Mouse (Mus musculus) retina, postnatal 7 days (tissue): ENCODE measurements at regions not wholly inside any gene's neighbourhood (a gene's known extent, or its start where the extent isn't known, plus 50 kb on each side); places are given as distances from the start of the nearest gene placed in this dataset.

ENCODE experiments used
- DNase-seq: peaks from one replicate; pipeline ENCODE4 v3.0.0-alpha.2; 2012; ENCODE audit warnings: low read depth, low spot score

DNA sequence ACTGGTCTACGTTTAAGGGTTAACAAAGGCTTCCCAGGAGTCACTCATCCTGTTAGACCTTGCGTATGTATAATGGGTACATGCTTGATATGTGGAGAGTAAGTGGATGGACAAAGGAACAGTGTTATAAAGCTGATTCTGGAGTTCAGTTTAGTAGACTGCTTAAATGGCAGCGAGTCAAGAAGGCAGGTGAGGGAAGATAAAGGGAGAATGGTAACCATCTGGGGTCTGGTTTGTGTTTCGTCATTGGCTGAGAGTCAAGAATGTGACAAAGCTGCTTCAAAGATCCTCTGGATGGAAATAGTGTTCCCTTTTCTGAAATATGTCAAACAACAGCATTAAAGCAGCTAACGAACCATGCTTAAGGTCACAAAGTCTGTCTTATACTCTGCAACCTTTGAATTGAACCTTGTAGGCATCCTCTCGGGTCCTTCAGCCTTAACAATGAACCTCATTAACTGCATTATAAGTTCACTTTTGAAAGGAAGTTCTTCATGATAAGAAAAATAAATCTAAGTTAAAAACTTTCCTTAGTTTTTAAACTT is 286.9 kb upstream of the 4930452B06Rik start:
- no peak for DNase-seq

DNA sequence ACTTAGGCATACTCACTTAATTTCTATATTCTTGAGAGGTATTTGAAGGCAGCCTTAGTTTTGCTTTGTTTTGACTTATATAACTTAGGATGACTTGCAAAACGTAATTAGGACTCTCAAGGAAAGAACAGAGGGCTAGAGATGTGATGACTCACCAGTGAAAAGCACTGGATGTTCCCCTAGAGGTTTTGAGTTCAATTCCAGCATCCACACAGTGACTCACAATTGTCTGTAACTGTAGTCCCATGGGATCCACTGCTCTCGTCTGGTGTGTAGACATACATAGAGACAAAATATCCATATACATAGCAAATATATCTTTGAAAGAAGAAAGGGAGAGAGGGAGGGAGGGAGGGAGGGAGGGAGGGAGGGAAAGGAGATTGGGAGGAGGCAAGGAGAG is 282.7 kb upstream of the 4930452B06Rik start:
- DNase-seq: no peak

- no peak for DNase-seq
Measured at GRCm38 (mm10) chr14:8946851-8947625, 281.0 kb upstream of the 4930452B06Rik start.

DNA sequence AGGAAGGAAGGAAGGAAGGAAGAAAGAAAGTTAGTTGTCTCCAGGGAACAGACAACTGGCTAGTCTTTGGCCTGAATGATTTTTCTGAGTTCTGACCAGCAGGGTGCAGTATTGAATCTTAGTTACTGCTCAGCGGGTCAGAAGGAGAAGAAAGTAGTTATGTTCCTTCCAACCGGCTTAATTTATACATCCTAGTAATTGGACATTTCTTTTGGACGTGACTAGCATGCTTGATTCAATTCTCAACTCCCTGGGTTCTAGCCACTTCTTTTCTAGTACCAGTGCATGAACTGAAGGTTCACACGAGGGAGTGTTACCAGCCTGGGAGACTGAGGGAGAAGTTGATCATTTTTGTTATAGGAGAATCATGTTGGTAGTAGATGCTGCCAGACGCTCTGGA is 269.1 kb upstream of the 4930452B06Rik start:
- DNase-seq: peak; percentile 27
